Mouse (Mus musculus) mature B cell (primary cell): ENCODE data around the gene Smarca4.

Experiments used
- in situ Hi-C: fragments of 300-500 bp; cut with MboI; formaldehyde crosslinking; loops from 2 replicates; pipeline ENCODE4 v1.14.3; 2019

Smarca4 gene

DNA sequence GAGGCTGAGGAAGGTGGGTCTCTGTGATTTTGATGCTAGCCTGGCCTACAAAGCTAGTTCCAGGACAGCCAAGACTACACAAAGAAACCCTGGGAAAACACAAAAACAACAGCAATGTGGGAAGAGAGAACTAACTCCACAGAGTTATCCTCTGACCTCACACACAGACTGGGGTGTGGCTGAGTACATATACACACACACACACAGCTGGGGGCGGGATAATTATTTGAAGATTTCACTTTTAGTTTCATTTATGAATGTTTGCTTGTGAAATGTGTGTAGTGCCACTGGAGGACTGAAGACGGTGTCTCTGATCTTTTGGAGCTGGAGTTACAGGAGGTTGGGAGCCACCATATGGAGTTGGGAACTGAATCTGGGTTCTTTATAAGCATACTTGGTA is 14.9 kb upstream of the Smarca4 start:
- in situ Hi-C loops = no loop called here

DNA sequence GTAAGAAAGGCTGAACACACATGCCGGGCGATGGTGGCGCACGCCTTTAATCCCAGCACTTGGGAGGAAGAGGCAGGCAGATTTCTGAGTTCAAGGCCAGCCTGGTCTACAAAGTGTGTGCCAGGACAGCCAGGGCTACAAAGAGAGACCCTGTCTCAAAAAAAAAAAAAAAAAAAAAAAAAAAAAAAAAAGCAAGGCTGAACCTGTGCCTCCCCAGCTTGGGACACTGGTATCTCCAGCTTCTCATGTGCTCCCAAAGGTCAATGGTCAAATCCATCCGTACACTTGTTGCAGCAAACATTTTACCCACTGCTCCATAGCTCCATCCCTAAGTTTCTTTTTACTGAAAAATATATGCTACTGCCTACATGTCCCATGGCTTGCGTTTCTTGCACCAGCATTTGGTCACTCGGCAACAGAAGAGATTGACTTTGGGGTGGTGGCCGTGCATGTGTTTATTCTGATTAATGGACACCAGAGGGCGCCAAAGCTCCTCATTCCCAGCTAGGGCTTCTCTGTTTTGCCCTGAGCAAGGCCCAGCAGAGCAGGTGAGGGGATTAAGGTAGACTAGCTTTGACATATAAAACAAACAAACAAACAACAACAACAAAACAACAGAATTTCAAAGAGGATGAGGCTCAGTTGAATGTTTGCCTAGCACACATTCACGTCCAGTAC is 14.1 kb upstream of the Smarca4 start:
- in situ Hi-C loops = no loop called here

- in situ Hi-C loops = no loop called here
These were observed 11.8 kb upstream of the Smarca4 start for GRCm38 (mm10) chr9:21604119-21604518.

GRCm38 (mm10) chr9:21605865-21606264 is 10.1 kb upstream of the Smarca4 start:
- in situ Hi-C loops = no loop called here

GRCm38 (mm10) chr9:21606648-21607047 is 9.3 kb upstream of the Smarca4 start:
- in situ Hi-C loops = no loop called here

GRCm38 (mm10) chr9:21609861-21610260 is 6.1 kb upstream of the Smarca4 start:
- in situ Hi-C loops = no loop called here

- in situ Hi-C loops = no loop called here
These were observed 929 bp upstream of the Smarca4 start for GRCm38 (mm10) chr9:21614864-21615616.

DNA sequence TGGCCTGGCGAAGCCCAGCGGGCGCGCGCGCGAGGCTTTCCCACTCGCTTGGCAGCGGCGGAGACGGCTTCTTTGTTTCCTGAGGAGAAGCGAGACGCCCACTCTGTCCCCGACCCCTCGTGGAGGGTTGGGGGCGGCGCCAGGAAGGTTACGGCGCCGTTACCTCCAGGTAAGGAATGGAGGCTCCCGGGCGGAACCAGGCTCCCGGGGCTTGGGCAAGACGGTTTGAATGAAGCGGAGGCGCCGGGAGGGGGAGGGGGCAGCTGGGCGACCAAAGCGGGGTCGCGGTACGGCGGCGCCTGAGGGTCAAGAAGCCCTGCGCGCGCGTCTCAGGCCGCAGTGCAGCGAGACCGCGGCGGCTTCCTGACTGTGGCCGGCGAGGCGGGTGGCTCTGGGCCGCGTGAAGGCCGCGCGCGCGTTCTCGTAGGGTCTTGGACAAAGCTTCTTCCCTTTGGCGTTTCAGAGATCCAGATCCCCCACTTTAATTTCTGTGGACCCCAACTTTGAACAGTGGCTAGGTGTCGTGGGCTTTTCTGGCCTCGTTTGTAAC is 338 bp downstream of the Smarca4 start:
- in situ Hi-C loops = no loop called here

DNA sequence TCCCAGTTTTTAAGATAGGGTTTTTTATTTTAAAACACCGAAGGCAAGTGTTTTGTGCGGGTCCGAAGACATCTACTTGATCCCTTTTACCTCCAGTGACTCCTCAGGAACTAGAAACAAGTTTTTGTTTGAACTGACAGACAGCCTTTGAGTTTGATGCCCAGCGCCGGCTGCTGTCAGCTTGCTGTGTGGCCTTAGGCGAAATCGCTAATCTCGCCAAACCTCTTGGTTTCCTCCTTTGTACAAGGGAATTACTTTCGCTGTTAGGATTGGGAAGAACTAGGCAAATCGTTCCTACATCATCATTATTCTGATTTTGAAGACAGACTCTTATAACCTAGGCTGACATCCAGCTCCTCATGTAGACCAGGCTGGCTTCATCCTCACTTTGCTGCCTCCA is 1.1 kb downstream of the Smarca4 start:
- in situ Hi-C loops = no loop called here

DNA sequence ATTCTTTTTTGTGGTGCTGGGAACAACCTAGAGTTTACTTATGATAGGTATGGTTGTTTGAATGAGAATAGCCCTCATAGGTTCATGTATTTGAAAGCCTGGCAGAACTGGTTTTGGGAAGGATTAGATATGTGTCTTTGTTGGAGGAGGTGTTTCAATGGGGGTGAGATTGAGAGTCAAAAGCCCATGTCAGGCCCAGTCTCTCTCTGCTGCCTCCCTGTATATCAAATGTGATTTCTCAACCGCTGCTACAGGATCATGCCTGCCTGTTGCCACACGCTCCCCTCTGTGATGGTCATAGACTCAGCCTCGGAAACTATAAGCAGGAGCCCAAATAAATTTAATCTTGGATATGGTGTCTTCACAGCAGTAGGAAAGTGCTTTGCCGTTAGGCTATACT is 4.3 kb downstream of the Smarca4 start:
- in situ Hi-C loops = no loop called here

DNA sequence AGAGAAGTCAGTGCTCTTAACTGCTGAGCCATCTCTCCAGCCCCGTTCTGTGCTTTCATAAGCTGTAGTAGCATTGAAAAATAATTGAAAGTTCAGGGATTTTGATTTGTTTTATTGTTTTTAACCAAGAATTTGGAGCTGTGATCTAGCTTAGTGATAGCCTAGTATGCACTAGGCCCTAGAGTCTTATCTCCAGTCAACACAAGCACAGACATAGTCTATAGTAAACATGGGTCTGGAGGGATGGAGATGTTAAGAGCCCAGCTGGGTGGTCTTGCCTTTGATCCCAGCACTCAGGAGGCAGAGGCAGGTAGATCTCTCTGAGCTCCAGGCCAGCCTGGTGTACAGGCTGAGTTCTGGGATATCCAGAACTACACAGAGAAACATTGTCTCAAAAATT is 6.7 kb downstream of the Smarca4 start:
- in situ Hi-C loops = no loop called here

- in situ Hi-C loops = no loop called here
These were observed 9.7 kb downstream of the Smarca4 start for GRCm38 (mm10) chr9:21625342-21626339.

DNA sequence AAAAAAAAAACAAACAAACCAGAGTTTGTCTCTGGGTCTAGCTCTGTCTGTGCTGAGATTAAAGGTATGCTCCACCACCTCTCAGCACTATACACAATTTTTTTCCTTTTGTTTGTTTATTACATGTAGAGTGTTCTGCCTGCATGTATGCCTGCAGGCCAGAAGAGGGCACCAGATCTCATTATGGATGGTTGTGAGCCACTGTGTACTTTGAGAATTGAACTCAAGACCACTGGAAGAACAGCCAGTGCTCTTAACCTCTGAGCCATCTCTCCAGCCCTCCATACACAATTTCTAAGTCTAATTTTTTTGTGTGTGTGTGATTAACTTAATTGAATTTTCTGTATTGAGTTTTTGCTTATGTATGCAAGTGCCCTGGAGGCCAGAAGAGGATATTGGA is 10.6 kb downstream of the Smarca4 start:
- in situ Hi-C loops = no loop called here

GRCm38 (mm10) chr9:21627145-21627795 is 11.3 kb downstream of the Smarca4 start:
- in situ Hi-C loops = no loop called here

DNA sequence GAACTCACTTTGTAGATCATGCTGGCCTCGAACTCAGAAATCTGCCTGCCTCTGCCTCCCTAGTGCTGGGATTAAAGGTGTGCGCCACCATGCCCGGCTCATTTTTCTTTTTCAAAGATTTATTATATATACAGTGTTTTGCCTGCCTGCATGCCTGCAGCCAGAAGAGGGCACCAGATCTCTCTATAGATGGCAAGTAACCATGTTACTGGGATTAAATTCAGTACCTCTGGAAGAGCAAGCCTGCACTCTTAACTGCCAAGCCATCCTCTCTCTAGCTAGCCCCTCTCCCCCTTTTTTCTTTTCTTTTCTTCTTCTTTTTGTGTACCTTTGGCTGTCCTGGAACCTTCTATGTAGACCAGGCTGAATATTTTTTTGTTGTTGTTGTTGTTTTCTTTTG is 14.7 kb downstream of the Smarca4 start:
- in situ Hi-C loops = no loop called here

GRCm38 (mm10) chr9:21633106-21633505 is 17.1 kb downstream of the Smarca4 start:
- in situ Hi-C loops = no loop called here

DNA sequence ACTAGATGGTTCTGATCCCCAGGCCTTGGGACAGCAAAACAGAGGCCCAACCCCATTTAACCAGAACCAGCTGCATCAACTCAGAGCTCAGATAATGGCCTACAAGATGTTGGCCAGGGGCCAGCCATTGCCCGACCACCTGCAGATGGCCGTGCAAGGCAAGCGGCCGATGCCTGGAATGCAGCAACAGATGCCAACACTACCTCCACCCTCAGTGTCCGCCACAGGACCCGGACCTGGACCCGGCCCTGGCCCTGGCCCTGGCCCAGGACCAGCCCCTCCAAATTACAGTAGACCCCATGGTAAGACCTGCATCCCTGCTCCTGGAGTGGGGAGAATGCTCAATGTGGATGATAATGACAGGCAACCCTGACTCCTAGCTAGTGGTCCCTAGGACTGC is 19.7 kb downstream of the Smarca4 start:
- in situ Hi-C loops = no loop called here

GRCm38 (mm10) chr9:21639031-21639430 is 23.1 kb downstream of the Smarca4 start:
- in situ Hi-C loops = no loop called here

DNA sequence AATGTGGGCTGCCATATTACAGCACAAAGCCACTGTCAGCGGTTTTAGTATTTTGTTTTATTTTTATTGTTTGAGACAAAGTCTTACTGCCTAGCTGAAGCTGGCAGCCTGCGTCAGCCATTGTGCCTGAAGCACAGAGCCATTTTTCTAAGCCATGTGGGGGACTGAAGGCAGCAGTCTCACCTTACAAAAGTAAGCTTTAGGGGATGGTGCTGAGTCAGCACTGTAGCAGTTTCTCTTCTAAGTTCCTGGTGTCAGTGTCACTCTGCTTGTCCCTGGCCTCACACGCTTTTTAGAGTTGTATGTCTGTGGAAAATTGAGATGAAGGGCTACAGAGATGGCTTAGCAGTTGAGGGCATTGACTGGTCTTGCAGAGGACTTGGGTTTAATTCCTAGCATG is 30.4 kb downstream of the Smarca4 start:
- in situ Hi-C loops = no loop called here

GRCm38 (mm10) chr9:21647721-21648120 is 31.8 kb downstream of the Smarca4 start:
- in situ Hi-C loops = no loop called here

GRCm38 (mm10) chr9:21652263-21652662 is 36.3 kb downstream of the Smarca4 start:
- in situ Hi-C loops = no loop called here

DNA sequence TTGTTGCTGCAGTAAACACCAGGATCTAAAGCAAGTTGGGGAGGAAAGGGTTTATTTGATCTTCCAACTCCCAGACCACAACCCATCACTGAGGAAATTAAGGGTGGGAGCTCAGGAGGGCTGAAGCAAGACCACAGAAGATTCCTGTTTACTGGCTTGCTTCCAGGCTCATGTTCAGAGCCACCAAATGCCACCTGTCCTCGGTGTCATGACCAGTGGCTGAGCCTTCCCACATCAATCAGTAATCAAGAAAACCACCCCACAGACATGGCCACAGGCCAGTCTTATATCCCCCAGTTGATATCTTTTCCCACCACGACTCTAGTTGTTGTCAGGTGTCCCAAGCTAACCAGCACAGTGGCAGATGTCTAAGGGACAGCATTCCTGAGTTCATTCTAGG is 37.3 kb downstream of the Smarca4 start:
- in situ Hi-C loops = no loop called here
